Mouse (Mus musculus): ENCODE measurements at regions not wholly inside any gene's neighbourhood (a gene's known extent, or its start where the extent isn't known, plus 50 kb on each side); places are given as distances from the start of the nearest gene placed in this dataset.

- no peak for DNase-seq (ENCODE audit: low read depth)
Measured at GRCm38 (mm10) chr13:31503832-31504231, 52.1 kb upstream of the Foxq1 start.

GRCm38 (mm10) chr13:31504316-31504715 lies 51.6 kb upstream of the Foxq1 start:
- DNase-seq (ENCODE audit: low read depth): peak; percentile 19

DNA sequence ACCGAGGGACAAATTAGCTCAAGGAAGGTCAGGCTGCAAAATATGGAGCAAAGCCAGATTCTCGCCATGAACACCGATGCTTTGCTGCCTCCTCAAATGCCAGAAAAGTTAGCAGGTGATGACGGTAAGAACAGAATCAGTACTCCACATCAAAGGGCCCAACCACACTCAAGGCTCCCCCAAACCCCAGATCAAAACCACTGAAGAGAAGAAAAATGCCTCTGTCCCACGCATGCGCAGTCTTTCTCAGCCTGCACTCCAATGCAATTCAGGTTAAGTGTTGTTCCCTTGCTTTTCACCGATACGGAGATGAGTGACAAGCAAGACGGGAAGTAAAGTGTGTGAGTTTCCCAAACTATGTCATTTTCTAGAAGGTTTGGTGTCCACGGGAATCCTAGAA lies 50.5 kb upstream of the Foxq1 start:
- peak; percentile 38 for DNase-seq (ENCODE audit: low read depth)
